Mouse (Mus musculus): ENCODE data around the gene Gmnn.

DNA sequence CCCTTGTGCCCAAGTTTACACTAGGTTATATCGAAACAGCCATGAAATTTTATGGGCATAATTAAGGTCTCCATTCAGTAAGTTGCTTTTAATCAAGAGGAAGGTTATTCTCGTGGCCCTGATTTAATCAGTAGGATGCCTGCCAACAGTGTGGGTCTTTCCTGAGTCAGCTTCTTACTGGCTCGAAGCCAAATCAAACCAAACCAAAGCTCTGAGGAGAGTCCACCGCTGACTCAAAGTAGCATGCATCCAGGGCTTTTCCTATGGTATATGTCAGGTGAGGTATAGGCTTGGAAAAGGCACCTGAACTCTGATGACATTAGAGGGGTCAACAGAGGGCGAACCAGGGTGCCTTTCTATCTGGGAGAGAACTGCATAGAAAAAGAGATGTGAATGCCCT, 20.2 kb upstream of the Gmnn start:
- TF ChIP-seq CTCF (IDR thresholded peaks at IDR 0.05; ENCODE audit: low read depth) (no peak), EP300 (IDR thresholded peaks at IDR 0.05; ENCODE audit: low read depth) (no peak)

All from heart, postnatal 0 days (tissue).